Mouse (Mus musculus): ENCODE results near the gene Olfr370. TPM values are rescaled to one million over a fixed set of nuclear protein-coding genes. Genes with fewer than 3 reads are reported as not detected.
"Not testable (repeated sequence)": the region's sequence is repeated elsewhere in the genome, so short reads cannot be mapped to it uniquely, and the experiment has no call there.

The Olfr370 gene
- total RNA-seq (2015; ENCODE audit: low replicate concordance) = not detected in 2 replicates
- not detected in 2 replicates for total RNA-seq (2017; ENCODE audit: low replicate concordance)

DNA sequence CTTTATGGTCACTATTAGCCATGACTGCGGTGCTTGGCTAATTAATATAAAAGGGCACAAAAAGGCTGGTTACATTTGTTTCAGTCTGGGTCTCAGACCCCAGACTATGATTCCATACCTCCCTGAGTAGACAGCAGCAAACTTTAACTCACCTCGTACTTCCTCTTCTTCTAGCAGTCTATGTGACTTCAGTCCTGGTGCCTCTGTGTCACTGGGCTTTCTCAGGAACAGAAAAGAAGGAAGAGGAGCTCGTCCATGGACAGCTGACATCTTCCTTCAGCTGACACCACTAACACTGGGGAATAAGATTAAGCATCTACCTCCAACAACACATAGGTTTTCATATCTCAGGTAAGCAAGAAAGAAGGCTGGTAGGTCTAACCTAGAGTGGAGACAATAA lies at the start of gene Olfr370:
TSS of gene Olfr370 (plus strand) at position 45 of the 400 bp plus-strand sequence.
- ATAC-seq (replicated peaks; ENCODE audit: low FRiP score, poor library complexity, severe bottlenecking) = no peak

DNA sequence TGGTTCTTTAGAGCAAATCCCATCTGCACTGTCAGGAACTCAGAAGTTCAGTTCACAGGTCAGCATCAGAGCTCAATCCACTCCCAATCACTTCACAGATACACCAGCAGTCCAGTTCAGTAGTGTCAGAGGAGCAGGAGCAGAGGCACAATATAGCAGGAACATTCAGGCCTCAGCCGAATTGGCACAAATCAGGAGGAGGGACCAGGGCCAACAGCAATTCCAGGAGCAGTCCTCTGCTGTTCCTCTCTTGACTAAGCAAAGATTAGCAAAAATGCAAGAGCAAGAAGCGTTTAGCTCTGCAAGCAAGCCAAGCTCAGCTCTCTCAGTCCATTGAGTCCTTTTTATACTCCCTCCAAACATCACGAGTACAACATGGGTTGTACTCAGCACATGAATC lies 23.9 kb upstream of the Olfr370 start:
- no peak for ATAC-seq (replicated peaks; ENCODE audit: low FRiP score, poor library complexity, severe bottlenecking)

DNA sequence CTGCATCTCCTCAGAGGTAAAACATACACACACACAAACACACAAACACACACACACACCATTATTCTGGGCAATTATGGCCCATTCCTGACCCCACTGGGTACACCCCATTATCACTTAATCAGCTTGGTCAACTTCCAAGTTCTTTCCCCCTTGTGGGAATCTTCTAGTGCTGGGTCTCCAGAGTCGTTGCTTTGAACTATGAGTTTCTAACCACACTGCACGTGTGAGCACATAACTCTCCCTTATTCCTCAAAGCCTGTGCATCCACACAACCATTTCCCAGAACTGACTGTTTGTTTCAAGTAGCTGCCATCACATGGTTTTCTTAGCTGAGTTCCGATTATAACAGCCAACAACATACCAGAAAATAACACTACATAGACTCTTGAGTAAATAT lies 15.1 kb upstream of the Olfr370 start:
- no peak for ATAC-seq (replicated peaks; ENCODE audit: low FRiP score, poor library complexity, severe bottlenecking)

DNA sequence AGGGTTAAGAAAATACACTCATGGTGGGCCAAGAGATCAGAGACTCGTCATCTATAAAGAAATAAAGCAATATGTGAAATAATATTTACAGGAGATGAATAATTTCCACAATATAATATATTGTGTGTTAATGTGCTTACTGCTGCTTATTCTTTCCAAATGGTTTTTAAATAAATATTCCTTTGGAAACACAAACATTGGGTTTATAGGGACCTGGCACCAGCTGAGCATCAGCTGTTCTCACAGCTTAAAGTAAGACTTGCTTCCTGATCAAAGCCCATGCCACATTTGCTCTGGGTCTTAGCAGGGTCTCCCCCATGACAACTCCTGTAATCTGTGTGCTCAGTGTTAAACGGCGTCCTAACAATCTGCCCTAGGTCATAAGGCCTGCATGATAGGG lies 14.7 kb upstream of the Olfr370 start:
- ATAC-seq (replicated peaks; ENCODE audit: low FRiP score, poor library complexity, severe bottlenecking) = not testable (repeated sequence)

DNA sequence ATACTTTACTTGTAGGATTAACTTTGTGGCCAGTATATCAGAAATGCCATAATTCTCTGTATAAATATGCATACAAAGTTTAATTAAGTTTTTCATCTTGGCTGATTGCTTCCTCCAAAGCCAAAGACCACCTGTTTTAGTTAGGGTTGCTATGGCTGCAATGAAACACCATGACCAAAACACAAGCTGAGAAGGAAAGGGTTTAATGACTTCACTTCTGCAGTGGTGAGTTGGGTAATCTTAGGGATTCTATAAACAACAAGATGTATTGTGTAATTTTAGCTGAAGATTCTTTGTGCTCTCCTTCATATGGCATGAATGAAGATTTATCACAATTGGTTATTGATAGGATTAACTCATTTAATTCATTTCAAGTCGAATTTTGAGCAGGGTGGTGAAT lies 14.3 kb upstream of the Olfr370 start:
- no peak for ATAC-seq (replicated peaks; ENCODE audit: low FRiP score, poor library complexity, severe bottlenecking)

DNA sequence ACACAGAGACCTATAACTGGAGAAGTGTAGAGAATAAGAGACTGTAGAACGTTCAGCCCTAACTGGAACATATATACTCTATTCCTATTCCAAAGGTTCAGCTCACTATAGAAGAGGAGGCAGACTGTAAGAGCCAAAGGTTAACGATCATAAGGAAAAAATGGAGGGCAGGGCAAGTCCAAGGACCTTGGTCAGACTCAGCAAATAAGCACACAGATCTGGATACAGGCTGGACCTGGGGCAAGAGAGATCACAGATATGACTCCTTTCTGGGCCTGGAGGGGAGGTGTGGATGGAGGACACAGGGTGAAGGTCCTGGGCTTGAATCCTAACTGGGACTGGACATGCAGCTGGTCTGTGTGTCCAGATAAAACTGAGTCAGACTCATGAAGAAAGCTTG lies 778 bp upstream of the Olfr370 start:
- no peak for ATAC-seq (replicated peaks; ENCODE audit: low FRiP score, poor library complexity, severe bottlenecking)

DNA sequence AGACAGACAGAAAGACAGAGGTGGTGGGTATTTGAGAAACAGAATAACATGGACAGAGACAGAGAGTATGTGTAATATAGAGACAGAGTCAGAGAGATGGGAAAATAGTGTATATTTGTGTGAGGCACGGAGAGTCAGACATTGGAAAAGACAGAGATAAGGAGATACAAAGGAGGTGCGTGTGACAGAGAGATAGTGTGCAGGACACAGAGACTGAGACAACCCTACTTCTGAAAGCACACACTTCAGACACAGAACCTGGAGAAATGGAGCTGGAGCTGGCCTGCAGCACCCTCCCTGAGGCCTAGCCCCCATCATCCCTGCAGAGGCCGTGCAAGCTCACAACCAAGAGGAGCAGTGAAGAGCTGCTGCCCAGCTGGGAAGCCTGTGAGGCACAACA lies 27.1 kb downstream of the Olfr370 start:
- peak; percentile 40; the same call in 1 of the 2 replicates for ATAC-seq (replicated peaks; ENCODE audit: low FRiP score, poor library complexity, severe bottlenecking)

DNA sequence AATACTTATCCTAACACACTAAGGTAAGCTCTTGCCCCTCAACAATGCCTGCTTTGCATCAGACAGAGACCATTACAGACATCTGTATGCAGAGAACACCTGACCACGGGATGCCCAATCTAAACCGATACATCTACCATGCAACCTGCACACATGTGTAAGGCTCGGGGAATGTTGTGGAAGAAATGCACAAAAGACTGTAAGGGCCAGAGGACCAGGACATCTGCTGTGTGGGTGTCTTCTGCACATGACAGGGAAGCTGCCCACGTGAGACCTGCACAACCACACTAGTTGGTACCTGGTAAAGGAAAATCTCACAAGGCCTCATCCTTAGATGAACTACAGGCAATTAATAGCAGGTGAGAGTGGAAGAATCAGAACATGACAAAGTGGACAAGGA lies 27.7 kb downstream of the Olfr370 start:
- no peak for ATAC-seq (replicated peaks; ENCODE audit: low FRiP score, poor library complexity, severe bottlenecking)

DNA sequence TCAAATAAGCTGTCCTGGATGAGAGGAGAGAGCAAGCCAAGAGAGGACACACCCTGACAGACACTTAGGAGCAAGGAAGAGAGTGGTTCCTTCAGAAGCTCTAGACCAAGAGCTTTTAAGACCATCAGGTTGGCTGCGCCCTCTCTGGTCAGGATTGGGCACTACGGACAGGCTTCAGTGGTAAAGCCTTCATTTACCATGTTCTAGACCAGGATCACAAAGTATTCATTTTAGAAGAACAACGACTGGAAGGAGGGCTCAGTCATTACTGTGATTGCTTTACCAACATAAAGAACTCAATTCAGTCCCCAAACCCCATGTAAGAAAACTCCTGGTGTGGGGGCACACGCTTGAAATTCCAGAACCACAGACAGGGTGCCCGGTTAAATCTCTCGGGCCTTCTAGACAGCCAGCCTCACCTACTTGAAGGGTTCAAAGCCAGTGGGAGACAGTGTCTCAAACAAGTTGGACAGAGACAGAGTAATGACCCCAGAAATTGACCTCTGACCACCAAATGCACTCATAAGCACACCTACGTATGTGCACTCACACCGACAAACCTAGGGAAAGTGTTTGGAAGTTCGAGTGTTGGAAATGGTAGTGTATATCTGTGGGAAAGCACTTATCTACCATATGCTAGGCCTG lies 30.3 kb downstream of the Olfr370 start:
- ATAC-seq (replicated peaks; ENCODE audit: low FRiP score, poor library complexity, severe bottlenecking) = peak; percentile 75

DNA sequence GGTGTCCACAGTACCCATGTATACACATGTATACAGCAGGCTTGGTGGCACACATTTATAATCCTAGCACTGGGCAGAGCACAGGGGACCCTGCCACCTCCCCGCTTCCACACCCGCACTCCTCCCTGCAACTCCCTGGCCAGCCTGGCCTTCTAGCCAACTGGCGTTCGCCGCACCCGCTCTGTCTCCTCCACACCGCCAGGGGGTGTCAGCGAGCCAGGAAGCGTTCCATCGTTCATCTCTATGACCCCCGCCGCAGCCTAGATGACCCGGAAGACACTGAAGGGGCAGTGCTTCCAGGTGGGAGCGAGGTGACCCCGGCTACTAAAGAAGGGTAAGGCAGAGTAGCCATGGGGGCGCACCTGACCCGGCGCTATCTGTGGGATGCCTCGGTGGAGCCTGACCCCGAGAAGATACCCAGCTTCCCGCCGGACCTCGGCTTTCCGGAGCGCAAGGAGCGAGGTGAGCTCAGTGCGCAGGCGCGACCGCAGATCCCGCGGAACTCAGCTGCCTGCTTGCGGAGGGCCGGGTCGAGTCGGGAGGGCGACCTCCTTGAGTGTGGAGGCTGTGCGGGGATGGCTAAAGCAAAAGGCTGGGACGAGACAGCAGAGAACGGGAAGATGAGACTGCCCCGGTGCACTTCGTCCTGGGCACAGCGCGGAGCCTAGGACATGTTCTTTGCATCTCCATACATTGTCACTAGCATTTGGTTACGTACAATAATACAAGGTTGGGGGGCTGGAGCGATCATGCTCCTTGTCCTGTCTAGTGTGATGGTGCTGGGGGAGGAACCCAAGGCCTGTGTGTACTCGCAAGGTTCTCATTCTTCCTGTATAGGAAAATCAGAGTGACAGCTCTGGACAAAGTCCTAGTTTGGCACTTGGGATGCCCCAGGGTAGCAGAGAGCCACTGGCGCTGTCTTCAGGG lies 31.2 kb downstream of the Olfr370 start, which contains the start of gene Ndufb7:
TSS of gene Ndufb7 (plus strand) at position 203 of the 927 bp plus-strand sequence.
- ATAC-seq (replicated peaks; ENCODE audit: low FRiP score, poor library complexity, severe bottlenecking) = peak; percentile 84

DNA sequence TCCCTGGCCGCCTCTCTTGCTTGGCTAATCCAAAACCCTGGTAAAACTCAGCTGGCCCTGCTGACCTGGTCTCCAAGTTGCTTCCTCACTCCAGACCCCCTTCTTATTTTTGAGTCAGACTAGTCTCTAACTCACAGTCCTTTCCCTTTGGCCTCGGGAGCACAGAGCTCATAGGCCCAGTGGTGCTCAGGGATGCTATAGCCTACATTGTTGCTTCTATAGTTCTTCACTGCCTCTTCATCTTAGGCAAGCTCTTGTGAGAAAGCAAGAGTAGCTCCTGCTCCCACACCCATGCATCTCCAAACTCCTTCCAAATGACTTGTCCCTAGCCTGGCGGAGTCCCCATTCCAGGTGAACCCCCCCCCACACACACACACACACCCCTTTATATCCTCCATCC lies 32.1 kb downstream of the Olfr370 start:
- no peak for ATAC-seq (replicated peaks; ENCODE audit: low FRiP score, poor library complexity, severe bottlenecking)

DNA sequence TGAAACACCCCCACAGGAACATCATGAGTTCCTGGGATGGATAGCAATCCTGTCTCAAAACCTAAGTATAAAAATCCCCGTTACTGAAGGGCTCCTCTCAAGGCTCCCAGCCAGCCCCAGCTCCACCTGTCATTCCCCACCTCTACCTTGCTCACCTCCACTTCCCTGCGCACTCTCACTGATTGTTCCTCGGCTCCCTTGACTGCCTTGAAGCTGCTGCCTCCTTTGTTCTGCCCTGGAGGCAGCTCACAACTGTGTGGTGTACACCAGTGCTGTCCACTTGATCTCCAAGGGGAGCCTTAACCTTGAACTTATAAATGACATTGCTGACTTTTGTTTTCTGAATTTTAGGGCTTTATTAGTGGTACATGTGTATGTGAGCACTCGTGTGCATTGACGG lies 32.5 kb downstream of the Olfr370 start:
- no peak for ATAC-seq (replicated peaks; ENCODE audit: low FRiP score, poor library complexity, severe bottlenecking)

DNA sequence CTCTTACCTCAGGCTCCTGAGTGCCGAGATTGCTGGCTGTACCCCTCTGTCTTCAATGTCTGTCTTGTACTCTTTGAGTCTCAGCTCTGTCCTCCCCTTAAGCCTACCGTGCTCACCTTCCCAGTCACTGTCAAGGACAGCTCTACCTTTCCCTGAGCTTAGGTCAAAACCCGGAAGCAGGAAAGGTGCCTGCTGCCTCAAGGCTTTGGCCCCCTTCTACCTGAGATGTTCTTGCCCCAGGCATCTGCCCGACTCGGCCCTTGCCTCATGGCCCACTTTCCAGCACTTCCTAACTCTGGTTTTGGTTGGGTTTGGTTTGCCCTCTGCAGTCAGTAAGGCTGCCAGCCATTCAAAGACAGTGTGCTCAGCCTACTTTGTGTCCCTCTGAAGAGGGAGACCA lies 33.2 kb downstream of the Olfr370 start:
- no peak for ATAC-seq (replicated peaks; ENCODE audit: low FRiP score, poor library complexity, severe bottlenecking)

DNA sequence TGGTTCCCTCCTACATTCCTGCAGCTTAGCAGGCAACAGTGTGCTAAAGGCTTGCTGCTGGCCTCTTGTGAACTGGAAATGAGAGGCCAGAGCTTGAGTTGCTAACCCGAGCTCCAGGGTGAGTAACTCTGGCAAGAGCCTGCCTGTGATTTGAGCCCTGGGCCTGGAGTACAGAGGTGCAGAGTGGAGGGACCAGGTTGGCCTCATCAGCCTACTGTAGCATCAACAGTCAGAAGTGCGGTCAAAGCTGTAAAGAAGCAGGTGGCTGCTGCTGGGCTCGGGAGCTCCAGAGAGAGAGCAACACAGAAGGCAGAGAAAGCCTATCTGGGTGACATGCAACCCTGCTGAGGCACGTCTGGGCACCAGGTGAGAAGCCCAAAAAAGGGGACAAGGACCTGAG lies 33.6 kb downstream of the Olfr370 start:
- no peak for ATAC-seq (replicated peaks; ENCODE audit: low FRiP score, poor library complexity, severe bottlenecking)

DNA sequence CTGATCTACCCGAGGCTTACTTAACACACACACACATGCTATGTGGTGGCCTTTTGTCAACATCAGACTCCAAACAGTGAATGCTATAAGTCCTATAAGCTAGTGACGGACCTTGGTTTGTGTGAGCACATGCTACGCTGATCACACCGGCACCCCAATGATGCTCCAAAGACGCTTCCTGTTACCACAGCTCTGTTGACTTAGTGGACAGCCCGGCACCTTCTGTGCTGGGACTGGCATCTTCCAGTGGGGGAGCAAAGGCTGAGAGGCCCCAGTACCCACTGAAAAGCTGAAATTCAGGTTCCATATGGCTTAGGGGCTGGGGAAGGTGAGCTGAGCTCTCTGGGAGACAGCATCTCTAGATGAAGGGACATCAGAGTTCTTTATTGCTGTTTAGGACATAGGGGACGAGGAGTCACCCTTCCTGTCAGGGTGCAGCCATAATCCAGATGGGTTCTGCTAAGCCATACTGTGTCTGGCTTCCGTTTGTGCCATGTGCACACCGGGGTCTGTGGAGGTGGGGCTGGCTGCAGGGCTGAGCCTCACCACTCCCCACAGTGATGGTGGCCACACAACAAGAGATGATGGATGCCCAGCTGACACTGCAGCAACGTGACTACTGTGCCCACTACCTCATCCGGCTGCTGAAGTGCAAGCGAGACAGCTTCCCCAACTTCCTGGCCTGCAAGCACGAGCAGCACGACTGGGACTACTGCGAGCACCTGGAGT lies 34.9 kb downstream of the Olfr370 start:
- ATAC-seq (replicated peaks; ENCODE audit: low FRiP score, poor library complexity, severe bottlenecking) = no peak

DNA sequence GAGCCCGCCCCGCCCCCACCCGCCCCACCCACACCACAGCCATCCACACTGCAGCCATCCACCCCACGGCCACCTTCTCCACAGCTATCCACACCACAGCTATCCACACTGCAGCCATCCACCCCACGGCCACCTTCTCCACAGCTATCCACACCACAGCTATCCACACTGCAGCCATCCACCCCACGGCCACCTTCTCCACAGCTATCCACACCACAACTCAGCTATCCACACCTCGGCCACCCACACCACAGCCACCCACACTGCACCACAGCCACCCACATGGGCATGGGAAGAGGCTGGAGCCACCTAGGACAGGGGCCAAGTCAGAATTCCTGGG lies 35.4 kb downstream of the Olfr370 start:
- not testable (repeated sequence) for ATAC-seq (replicated peaks; ENCODE audit: low FRiP score, poor library complexity, severe bottlenecking)

DNA sequence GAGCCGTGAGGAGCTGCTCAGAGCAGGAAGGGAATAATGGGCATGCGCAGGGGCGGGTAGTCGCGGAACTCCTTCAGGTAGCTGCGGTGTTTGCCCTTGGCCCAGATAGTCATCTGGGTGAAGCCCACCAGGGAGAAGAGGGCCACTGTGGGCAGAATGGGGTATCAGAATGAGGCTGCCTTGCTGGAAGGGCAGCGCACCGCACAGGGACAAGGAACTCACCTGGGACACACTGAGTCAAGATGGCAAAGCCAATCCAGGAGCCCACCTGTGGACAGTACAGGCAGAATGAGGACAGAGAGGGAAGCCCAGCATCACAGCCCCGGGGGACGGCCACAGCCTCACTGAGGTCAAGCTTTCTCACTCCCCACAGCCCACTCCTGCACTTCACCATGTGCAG lies 36.2 kb downstream of the Olfr370 start:
- no peak for ATAC-seq (replicated peaks; ENCODE audit: low FRiP score, poor library complexity, severe bottlenecking)

DNA sequence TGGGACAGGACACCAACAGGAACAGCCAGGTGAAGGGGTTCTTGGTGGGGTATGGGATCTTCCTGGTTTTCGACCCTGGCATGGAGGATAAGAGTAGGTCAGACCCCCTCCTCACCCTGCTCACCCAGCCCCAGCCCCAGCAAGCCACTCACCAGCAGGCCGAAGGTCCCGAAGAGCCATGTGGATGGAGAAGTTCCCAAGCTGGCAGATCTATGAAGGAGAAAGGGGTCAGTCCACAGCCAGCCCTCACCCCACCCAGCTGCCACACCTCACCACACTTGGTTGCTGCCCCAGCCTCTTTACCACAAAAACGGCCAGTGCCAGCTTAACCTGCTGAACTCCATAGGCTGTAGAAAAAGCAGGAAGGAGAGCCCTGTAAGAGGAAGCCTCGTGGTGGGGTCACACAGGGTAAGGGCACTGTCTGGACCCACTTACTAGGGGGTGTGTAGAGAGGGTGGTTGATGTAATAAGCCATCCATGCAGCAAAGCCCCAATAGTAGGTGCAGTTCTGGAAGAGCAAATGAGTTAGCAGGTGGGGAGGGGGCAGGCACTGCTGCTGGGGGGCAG lies 36.7 kb downstream of the Olfr370 start:
- ATAC-seq (replicated peaks; ENCODE audit: low FRiP score, poor library complexity, severe bottlenecking) = no peak

DNA sequence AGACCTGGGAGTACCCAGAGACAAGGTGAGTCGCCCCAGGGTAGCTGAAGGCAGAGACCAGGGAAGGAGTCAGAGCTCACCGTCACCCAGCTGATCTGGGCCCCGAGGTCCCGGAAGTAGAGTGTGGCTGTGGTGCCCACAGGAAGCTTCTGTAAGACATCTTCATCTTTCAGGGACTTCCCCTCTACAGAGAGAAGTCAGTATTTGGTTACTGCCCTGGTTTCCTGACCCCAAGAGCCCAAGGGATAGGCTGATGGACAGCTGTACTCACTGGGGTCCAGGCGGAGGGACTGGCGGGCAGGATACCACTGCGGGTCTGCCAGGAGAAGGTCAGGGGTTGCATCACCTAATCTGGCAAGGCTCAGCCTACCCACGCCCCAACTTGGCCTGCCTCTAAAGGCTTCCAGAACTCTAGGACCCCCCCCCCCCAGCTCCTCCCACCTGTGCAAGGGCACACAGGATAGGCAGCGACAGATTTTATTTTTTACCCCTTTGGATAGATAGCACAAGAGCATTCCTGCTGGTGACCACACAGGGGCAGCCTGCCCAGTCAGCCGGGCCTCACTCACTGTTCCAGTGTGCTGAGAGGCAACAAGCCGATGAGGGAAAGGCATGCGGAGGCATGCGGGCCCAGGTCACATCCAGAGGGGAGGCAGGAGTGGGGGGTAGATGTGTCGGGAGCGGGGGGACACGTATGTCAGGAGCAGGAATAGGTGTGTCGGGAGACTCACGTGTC lies 37.7 kb downstream of the Olfr370 start:
- ATAC-seq (replicated peaks; ENCODE audit: low FRiP score, poor library complexity, severe bottlenecking) = no peak
